Mouse (Mus musculus) hindbrain, embryonic 15.5 days (tissue): ENCODE results near the gene B3gnt2. TPM values are rescaled to one million over a fixed set of nuclear protein-coding genes. Genes with fewer than 3 reads are reported as not detected.

Experiments
- ATAC-seq: fragments of 200-750 bp; cut with Nextera tagmentation; 2 replicates; pipeline ENCODE4 v1.8.0; 2017; ENCODE audit warnings: low read depth, moderate number of reproducible peaks, moderate TSS enrichment; ENCODE audit not compliant: low FRiP score
- H3K27ac ChIP-seq: fragments of 300-500 bp; sonication (generic); replicated peaks from 2 replicates; pipeline ENCODE4 v1.5.1; 2015; ENCODE audit warnings: mild to moderate bottlenecking, inconsistent platforms
- H3K27me3 ChIP-seq: fragments of 300-500 bp; sonication (generic); 2 replicates; pipeline ENCODE4 v1.6.1; 2015; ENCODE audit warnings: control low read depth, inconsistent platforms
- H3K36me3 ChIP-seq: fragments of 300-500 bp; sonication (generic); 2 replicates; pipeline ENCODE4 v1.6.1; 2015; ENCODE audit warnings: control low read depth, inconsistent platforms
- H3K4me1 ChIP-seq: fragments of 300-500 bp; sonication (generic); replicated peaks from 2 replicates; pipeline ENCODE4 v1.6.1; 2015; ENCODE audit warnings: control low read depth, inconsistent platforms
- H3K4me2 ChIP-seq: fragments of 300-500 bp; sonication (generic); 2 replicates; pipeline ENCODE4 v1.6.1; 2015; ENCODE audit warnings: moderate library complexity, mild to moderate bottlenecking, inconsistent platforms
- H3K4me3 ChIP-seq: fragments of 300-500 bp; sonication (generic); 2 replicates; pipeline ENCODE4 v1.5.1; 2015; ENCODE audit warnings: mild to moderate bottlenecking, inconsistent platforms
- H3K9ac ChIP-seq: fragments of 300-500 bp; sonication (generic); 2 replicates; pipeline ENCODE4 v1.6.1; 2015; ENCODE audit warnings: inconsistent platforms
- H3K9me3 ChIP-seq: fragments of 300-500 bp; sonication (generic); 2 replicates; pipeline ENCODE4 v1.6.1; 2016; ENCODE audit warnings: control low read depth, inconsistent platforms
- WGBS: fragments of 180-500 bp; shearing (Covaris S2); methylation state at CpG from one replicate; pipeline ENCODE4 v1.1.7; 2015; 5-methylcytosine and 5-hydroxymethylcytosine counted together
- polyA plus RNA-seq: library from polyadenylated mRNA; unstranded; fragments of >200 nt; fragmentation: Nextera tagmentation; extraction: Ambion mirVana; gene quantifications from 2 replicates; pipeline ENCODE4 v1.2.1, GENCODE M21; 2015

The B3gnt2 gene
- polyA plus RNA-seq, 1 experiment from 2014 or later: 3.0 TPM

DNA sequence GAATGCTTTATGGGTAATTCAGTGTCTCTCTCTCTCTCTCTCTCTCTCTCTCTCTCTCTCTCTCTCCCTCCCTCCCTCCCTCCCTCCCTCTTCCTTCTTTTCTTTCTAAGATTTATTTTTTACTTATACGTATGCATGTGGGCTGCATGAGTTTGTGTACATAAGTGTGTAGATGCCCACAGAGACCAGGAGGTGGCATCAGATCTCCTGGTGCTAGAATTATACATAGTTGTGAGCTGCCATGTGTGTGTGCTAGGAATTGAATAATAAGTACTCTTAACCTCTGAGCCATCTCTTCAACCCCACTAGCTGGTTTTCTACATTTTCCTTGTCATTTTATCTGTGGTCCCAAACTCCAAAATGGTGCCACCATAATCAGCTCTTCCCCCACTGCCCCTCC, 35.2 kb downstream of the B3gnt2 start:
- no peak overlapping the region for H3K4me2 ChIP-seq
- WGBS: 95% methylated on average over 1 of the region's 1 CpGs
- ATAC-seq: no peak
- no peaks in the 10 kb centered on the region for H3K9me3 ChIP-seq
- peaks cover 3% of the 10 kb centered on the region; the same call in 1 of the 2 replicates for H3K4me1 ChIP-seq
- H3K36me3 ChIP-seq: no peaks in the 10 kb centered on the region
- H3K4me3 ChIP-seq: no peak overlapping the region
- no peaks in the 10 kb centered on the region for H3K27me3 ChIP-seq
- no peak overlapping the region for H3K9ac ChIP-seq
- H3K27ac ChIP-seq: no peak overlapping the region

GRCm38 (mm10) chr11:22824049-22824705, 36.6 kb downstream of the B3gnt2 start:
- Histone ChIP-seq H3K9ac (no peak overlapping the region), H3K27me3 (no peaks in the 10 kb centered on the region), H3K4me1 (no peaks in the 10 kb centered on the region), H3K9me3 (no peaks in the 10 kb centered on the region), H3K36me3 (no peaks in the 10 kb centered on the region), H3K27ac (no peak overlapping the region), H3K4me2 (no peak overlapping the region), H3K4me3 (no peak overlapping the region)
- WGBS: 82% methylated on average over 9 of the region's 9 CpGs
- ATAC-seq: no peak

DNA sequence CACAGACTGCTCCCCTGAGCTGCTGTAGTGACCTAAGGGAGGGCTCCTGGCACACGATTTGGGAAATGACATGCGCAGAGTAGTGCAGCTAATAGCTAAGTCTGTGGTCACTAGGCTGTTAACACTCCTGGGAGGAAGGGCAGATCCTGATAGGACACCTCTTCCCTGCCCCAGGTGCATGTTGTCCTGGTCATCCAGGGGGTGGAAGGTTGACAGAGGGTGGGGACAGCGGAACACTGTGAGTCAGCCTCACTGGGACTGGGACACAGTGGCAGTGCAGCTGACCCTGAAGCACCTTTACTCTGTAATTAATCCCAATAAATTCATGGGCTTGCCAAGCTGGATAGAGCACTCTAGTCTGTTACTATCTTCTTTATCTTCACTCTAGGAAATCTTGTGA, 39.5 kb downstream of the B3gnt2 start:
- no peaks in the 10 kb centered on the region for H3K27me3 ChIP-seq
- 83% methylated on average over 3 of the region's 3 CpGs for WGBS
- no peak overlapping the region for H3K4me3 ChIP-seq
- H3K4me2 ChIP-seq: no peak overlapping the region
- no peaks in the 10 kb centered on the region for H3K36me3 ChIP-seq
- H3K4me1 ChIP-seq: no peaks in the 10 kb centered on the region
- H3K9me3 ChIP-seq: no peaks in the 10 kb centered on the region
- H3K9ac ChIP-seq: no peak overlapping the region
- no peak for ATAC-seq
- no peak overlapping the region for H3K27ac ChIP-seq

DNA sequence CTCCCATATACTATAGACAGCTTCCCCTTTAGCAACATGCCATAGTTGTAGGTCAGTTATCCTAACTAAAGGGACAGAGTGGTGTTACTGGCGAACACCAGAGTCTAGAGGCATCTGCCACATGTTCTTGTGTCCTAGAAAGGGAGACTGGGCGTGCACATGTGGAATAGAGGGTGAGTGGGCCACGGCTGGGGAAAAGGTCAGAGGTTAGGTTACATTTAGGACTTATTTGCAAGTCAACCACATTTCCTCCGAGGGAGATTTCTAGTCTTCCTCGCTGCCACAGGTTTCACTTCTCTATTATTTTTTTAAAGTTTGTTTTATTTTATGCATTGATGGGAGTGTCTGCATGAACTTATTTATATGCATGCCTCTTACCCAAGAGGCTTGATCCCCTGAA, 42.4 kb downstream of the B3gnt2 start:
- no peak overlapping the region for H3K27ac ChIP-seq
- no peaks in the 10 kb centered on the region for H3K36me3 ChIP-seq
- WGBS: 66% methylated on average over 5 of the region's 5 CpGs
- no peak overlapping the region for H3K4me2 ChIP-seq
- no peaks in the 10 kb centered on the region for H3K4me1 ChIP-seq
- H3K9ac ChIP-seq: no peak overlapping the region
- H3K9me3 ChIP-seq: no peaks in the 10 kb centered on the region
- no peak for ATAC-seq
- H3K27me3 ChIP-seq: no peaks in the 10 kb centered on the region
- H3K4me3 ChIP-seq: no peak overlapping the region

- H3K4me3 ChIP-seq: no peak overlapping the region
- no peak for ATAC-seq
- no peaks in the 10 kb centered on the region for H3K4me1 ChIP-seq
- 86% methylated on average over 7 of the region's 7 CpGs for WGBS
- no peaks in the 10 kb centered on the region for H3K27me3 ChIP-seq
- H3K4me2 ChIP-seq: no peak overlapping the region
- no peaks in the 10 kb centered on the region for H3K36me3 ChIP-seq
- no peak overlapping the region for H3K27ac ChIP-seq
- H3K9ac ChIP-seq: no peak overlapping the region
- no peaks in the 10 kb centered on the region for H3K9me3 ChIP-seq
Observed at GRCm38 (mm10) chr11:22815877-22816276, 44.9 kb downstream of the B3gnt2 start.

GRCm38 (mm10) chr11:22815143-22815542, 45.6 kb downstream of the B3gnt2 start:
- H3K36me3 ChIP-seq: no peaks in the 10 kb centered on the region
- no peaks in the 10 kb centered on the region for H3K4me1 ChIP-seq
- H3K9me3 ChIP-seq: no peaks in the 10 kb centered on the region
- H3K27ac ChIP-seq: no peak overlapping the region
- no peak overlapping the region for H3K4me2 ChIP-seq
- no peak overlapping the region for H3K4me3 ChIP-seq
- no peaks in the 10 kb centered on the region for H3K27me3 ChIP-seq
- no peak for ATAC-seq
- no peak overlapping the region for H3K9ac ChIP-seq

- H3K9ac ChIP-seq: no peak overlapping the region
- H3K36me3 ChIP-seq: no peaks in the 10 kb centered on the region
- no peaks in the 10 kb centered on the region for H3K27me3 ChIP-seq
- WGBS: 89% methylated on average over 5 of the region's 5 CpGs
- H3K9me3 ChIP-seq: no peaks in the 10 kb centered on the region
- no peak overlapping the region for H3K4me3 ChIP-seq
- no peak for ATAC-seq
- no peak overlapping the region for H3K4me2 ChIP-seq
- no peaks in the 10 kb centered on the region for H3K4me1 ChIP-seq
- no peak overlapping the region for H3K27ac ChIP-seq
Observed at GRCm38 (mm10) chr11:22813921-22814704, 46.6 kb downstream of the B3gnt2 start.

DNA sequence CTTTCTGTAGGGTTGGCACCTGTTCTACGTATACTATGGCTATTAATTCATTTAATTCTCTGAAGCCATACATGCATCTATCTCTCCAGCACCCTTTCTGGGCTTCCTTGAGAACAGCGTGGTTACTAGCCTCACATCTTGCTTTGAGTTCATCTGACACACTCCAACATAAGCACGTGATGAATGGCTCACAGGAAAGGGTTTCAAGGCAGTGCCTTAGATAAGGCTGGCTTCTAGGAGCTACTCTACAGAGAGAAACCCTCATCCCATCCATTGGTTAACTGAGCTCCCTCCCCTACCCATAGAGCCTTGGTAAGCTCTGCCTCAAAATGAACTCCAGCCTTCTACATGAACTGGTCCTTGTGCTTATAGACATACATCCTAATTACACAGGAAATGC, 47.3 kb downstream of the B3gnt2 start:
- no peak for ATAC-seq
- Histone ChIP-seq H3K4me1 (no peaks in the 10 kb centered on the region), H3K4me2 (no peak overlapping the region), H3K36me3 (no peaks in the 10 kb centered on the region), H3K9ac (no peak overlapping the region), H3K9me3 (no peaks in the 10 kb centered on the region), H3K4me3 (no peak overlapping the region), H3K27ac (no peak overlapping the region), H3K27me3 (no peaks in the 10 kb centered on the region)
- WGBS: 87% methylated on average over 3 of the region's 3 CpGs

DNA sequence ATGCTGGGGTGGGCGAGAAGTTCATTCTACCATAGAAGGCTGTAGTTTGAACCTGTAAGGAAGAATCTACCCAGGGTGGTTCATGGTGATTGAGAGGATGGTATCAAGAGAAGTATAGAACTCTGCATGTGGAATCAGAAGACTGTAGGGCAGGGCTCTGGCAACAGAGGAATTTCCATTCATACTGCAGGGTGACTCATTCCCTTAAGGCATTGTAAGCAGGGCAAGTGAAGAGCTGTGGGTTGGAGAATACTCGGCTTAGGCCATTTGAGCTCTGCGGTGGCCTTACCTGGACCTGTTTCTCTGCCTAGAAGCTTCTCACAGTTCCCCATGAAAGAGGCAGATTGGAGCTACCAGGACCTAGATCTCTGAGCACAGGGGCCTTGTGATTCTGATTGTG, 49.3 kb downstream of the B3gnt2 start:
- no peak for ATAC-seq
- Histone ChIP-seq H3K9ac (no peak overlapping the region), H3K4me2 (no peak overlapping the region), H3K27me3 (no peaks in the 10 kb centered on the region), H3K27ac (no peak overlapping the region), H3K9me3 (no peaks in the 10 kb centered on the region), H3K4me3 (no peak overlapping the region), H3K4me1 (no peaks in the 10 kb centered on the region), H3K36me3 (no peaks in the 10 kb centered on the region)
- 93% methylated on average over 3 of the region's 3 CpGs for WGBS

DNA sequence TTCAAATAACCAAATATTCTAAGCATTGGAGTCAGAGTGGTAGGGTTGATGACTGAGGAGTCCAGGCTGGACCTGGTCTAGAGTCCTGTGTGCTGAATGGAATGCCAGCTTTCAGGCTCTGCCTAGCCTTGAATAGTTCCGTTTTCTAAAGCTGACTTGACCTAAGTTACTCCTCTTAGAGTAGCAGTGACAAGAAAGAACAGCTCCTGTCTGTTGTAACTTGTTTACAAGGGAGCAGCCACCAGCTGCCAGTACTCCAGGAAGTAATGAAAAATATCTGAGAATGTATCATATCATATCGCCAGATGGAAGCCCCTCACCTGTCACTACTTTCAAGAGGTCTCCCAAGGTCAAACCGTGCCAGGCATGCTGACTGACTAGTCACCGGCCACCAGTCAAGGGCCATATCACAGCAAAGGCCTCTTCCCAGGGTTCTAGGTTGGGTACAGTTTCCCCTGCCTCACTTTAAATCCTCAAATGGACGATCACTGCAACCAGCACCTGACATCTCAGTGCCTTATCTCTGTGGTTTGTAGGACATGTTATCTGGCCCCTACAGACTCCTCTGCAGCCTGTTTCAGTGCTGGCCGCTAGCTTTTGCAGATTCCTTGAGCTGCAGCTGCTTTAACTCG, 51.2 kb downstream of the B3gnt2 start:
- no peaks in the 10 kb centered on the region for H3K27me3 ChIP-seq
- 88% methylated on average over 7 of the region's 7 CpGs for WGBS
- no peaks in the 10 kb centered on the region for H3K9me3 ChIP-seq
- no peaks in the 10 kb centered on the region for H3K4me1 ChIP-seq
- no peak overlapping the region for H3K4me3 ChIP-seq
- no peak overlapping the region for H3K9ac ChIP-seq
- H3K27ac ChIP-seq: no peak overlapping the region
- no peak overlapping the region for H3K4me2 ChIP-seq
- ATAC-seq: no peak
- no peaks in the 10 kb centered on the region for H3K36me3 ChIP-seq

DNA sequence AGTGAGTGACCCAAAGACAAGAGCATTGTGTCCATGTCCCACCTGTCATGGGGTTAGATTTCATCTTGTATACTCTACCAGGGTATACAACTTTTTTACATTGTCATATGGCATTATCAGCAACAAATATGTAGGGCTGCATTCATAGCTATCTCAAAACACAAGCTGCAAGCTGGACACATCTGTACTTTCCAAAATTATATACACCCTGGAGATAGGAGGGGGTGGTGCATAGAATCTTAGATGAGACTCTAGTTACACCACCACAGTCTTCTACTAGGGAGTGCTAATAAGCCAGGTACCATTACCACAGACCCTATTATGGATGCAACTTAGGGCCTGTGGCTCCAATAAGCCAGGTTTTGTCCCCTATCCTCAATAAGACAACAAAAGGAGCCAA, 52.7 kb downstream of the B3gnt2 start:
- Histone ChIP-seq H3K4me3 (no peak overlapping the region), H3K4me2 (no peak overlapping the region), H3K36me3 (no peaks in the 10 kb centered on the region), H3K27me3 (no peaks in the 10 kb centered on the region), H3K27ac (no peak overlapping the region), H3K9me3 (no peaks in the 10 kb centered on the region), H3K4me1 (no peaks in the 10 kb centered on the region), H3K9ac (no peak overlapping the region)
- no peak for ATAC-seq

- Histone ChIP-seq H3K4me3 (no peak overlapping the region), H3K9me3 (no peaks in the 10 kb centered on the region), H3K9ac (no peak overlapping the region), H3K4me2 (no peak overlapping the region), H3K36me3 (no peaks in the 10 kb centered on the region), H3K27me3 (no peaks in the 10 kb centered on the region), H3K4me1 (no peaks in the 10 kb centered on the region), H3K27ac (no peak overlapping the region)
- WGBS: 80% methylated on average over 1 of the region's 1 CpGs
- ATAC-seq: no peak
Observed at GRCm38 (mm10) chr11:22805171-22805570, 55.6 kb downstream of the B3gnt2 start.
